Mouse (Mus musculus): Measurements from ENCODE around the gene Mphosph6. TPM values are rescaled to one million over a fixed set of nuclear protein-coding genes. Genes with fewer than 3 reads are reported as not detected.

Mphosph6 gene
- polyA plus RNA-seq, 1 experiment from 2014 or later = 61.4 TPM

GRCm38 (mm10) chr8:117778531-117779322 lies 23.0 kb downstream of the Mphosph6 start:
- WGBS = 67% methylated on average over 11 of the region's 11 CpGs
- Histone ChIP-seq H3K4me1 (ENCODE audit: control insufficient read depth, insufficient read depth, low read length) (no peaks in the 10 kb centered on the region), H3K27me3 (ENCODE audit: control insufficient read depth, insufficient read depth, low read length) (no peaks in the 10 kb centered on the region), H3K27ac (ENCODE audit: low read length) (no peak overlapping the region), H3K9ac (replicated peaks; ENCODE audit: low read depth, low read length) (no peak overlapping the region), H3K4me2 (replicated peaks; ENCODE audit: low read depth, low read length) (no peak overlapping the region), H3K9me3 (ENCODE audit: control insufficient read depth, low read depth, low read length) (no peaks in the 10 kb centered on the region), H3K36me3 (ENCODE audit: control insufficient read depth, insufficient read depth, low read length) (no peaks in the 10 kb centered on the region), H3K4me3 (ENCODE audit: low read depth, low read length) (no peak overlapping the region)
- ATAC-seq (ENCODE audit: insufficient number of reproducible peaks, insufficient read depth, low FRiP score, low read depth) = no peak

- Histone ChIP-seq H3K4me1 (ENCODE audit: control insufficient read depth, insufficient read depth, low read length) (no peaks in the 10 kb centered on the region), H3K9me3 (ENCODE audit: control insufficient read depth, low read depth, low read length) (no peaks in the 10 kb centered on the region), H3K4me3 (ENCODE audit: low read depth, low read length) (no peak overlapping the region), H3K4me2 (replicated peaks; ENCODE audit: low read depth, low read length) (no peak overlapping the region), H3K27ac (ENCODE audit: low read length) (no peak overlapping the region), H3K9ac (replicated peaks; ENCODE audit: low read depth, low read length) (no peak overlapping the region), H3K36me3 (ENCODE audit: control insufficient read depth, insufficient read depth, low read length) (no peaks in the 10 kb centered on the region), H3K27me3 (ENCODE audit: control insufficient read depth, insufficient read depth, low read length) (no peaks in the 10 kb centered on the region)
- no peak for ATAC-seq (ENCODE audit: insufficient number of reproducible peaks, insufficient read depth, low FRiP score, low read depth)
- WGBS = 79% methylated on average over 10 of the region's 10 CpGs
Measured at GRCm38 (mm10) chr8:117776075-117776474, 25.7 kb downstream of the Mphosph6 start.

- Histone ChIP-seq H3K9ac (replicated peaks; ENCODE audit: low read depth, low read length) (no peak overlapping the region), H3K27me3 (ENCODE audit: control insufficient read depth, insufficient read depth, low read length) (no peaks in the 10 kb centered on the region), H3K9me3 (ENCODE audit: control insufficient read depth, low read depth, low read length) (no peaks in the 10 kb centered on the region), H3K4me2 (replicated peaks; ENCODE audit: low read depth, low read length) (no peak overlapping the region), H3K36me3 (ENCODE audit: control insufficient read depth, insufficient read depth, low read length) (no peaks in the 10 kb centered on the region), H3K4me1 (ENCODE audit: control insufficient read depth, insufficient read depth, low read length) (no peaks in the 10 kb centered on the region), H3K27ac (ENCODE audit: low read length) (no peak overlapping the region), H3K4me3 (ENCODE audit: low read depth, low read length) (no peak overlapping the region)
- 39% methylated on average over 10 of the region's 10 CpGs for WGBS
- ATAC-seq (ENCODE audit: insufficient number of reproducible peaks, insufficient read depth, low FRiP score, low read depth) = no peak; the same call in 1 of the 2 replicates
Measured at GRCm38 (mm10) chr8:117775626-117776025, 26.1 kb downstream of the Mphosph6 start.

- no peak overlapping the region for H3K9ac ChIP-seq (replicated peaks; ENCODE audit: low read depth, low read length)
- no peaks in the 10 kb centered on the region for H3K9me3 ChIP-seq (ENCODE audit: control insufficient read depth, low read depth, low read length)
Measured at GRCm38 (mm10) chr8:117772597-117772996, 29.1 kb downstream of the Mphosph6 start.

GRCm38 (mm10) chr8:117772126-117772525 lies 29.6 kb downstream of the Mphosph6 start:
- H3K27ac ChIP-seq (ENCODE audit: low read length) = no peak overlapping the region
- H3K9ac ChIP-seq (replicated peaks; ENCODE audit: low read depth, low read length) = no peak overlapping the region
- 68% methylated on average over 2 of the region's 2 CpGs for WGBS
- no peaks in the 10 kb centered on the region for H3K9me3 ChIP-seq (ENCODE audit: control insufficient read depth, low read depth, low read length)
- H3K27me3 ChIP-seq (ENCODE audit: control insufficient read depth, insufficient read depth, low read length) = no peaks in the 10 kb centered on the region
- no peaks in the 10 kb centered on the region for H3K4me1 ChIP-seq (ENCODE audit: control insufficient read depth, insufficient read depth, low read length)
- no peak for ATAC-seq (ENCODE audit: insufficient number of reproducible peaks, insufficient read depth, low FRiP score, low read depth)
- no peak overlapping the region for H3K4me3 ChIP-seq (ENCODE audit: low read depth, low read length)
- no peak overlapping the region for H3K4me2 ChIP-seq (replicated peaks; ENCODE audit: low read depth, low read length)
- no peaks in the 10 kb centered on the region for H3K36me3 ChIP-seq (ENCODE audit: control insufficient read depth, insufficient read depth, low read length)

More at GRCm38 (mm10) chr8:117772597-117772996, 29.1 kb downstream of the Mphosph6 start:
- 0 out of 2 replicates have a peak, but pooled peaks have one; percentile 18 for ATAC-seq (ENCODE audit: insufficient number of reproducible peaks, insufficient read depth, low FRiP score, low read depth)
- Histone ChIP-seq H3K4me2 (replicated peaks; ENCODE audit: low read depth, low read length) (no peak overlapping the region), H3K4me1 (ENCODE audit: control insufficient read depth, insufficient read depth, low read length) (no peaks in the 10 kb centered on the region), H3K4me3 (ENCODE audit: low read depth, low read length) (no peak overlapping the region), H3K27ac (ENCODE audit: low read length) (no peak overlapping the region), H3K27me3 (ENCODE audit: control insufficient read depth, insufficient read depth, low read length) (no peaks in the 10 kb centered on the region), H3K36me3 (ENCODE audit: control insufficient read depth, insufficient read depth, low read length) (no peaks in the 10 kb centered on the region)
- 53% methylated on average over 2 of the region's 2 CpGs for WGBS

- Histone ChIP-seq H3K9ac (replicated peaks; ENCODE audit: low read depth, low read length) (no peak overlapping the region), H3K27ac (ENCODE audit: low read length) (no peak overlapping the region), H3K27me3 (ENCODE audit: control insufficient read depth, insufficient read depth, low read length) (no peaks in the 10 kb centered on the region), H3K36me3 (ENCODE audit: control insufficient read depth, insufficient read depth, low read length) (no peaks in the 10 kb centered on the region), H3K9me3 (ENCODE audit: control insufficient read depth, low read depth, low read length) (no peaks in the 10 kb centered on the region), H3K4me3 (ENCODE audit: low read depth, low read length) (no peak overlapping the region), H3K4me2 (replicated peaks; ENCODE audit: low read depth, low read length) (no peak overlapping the region), H3K4me1 (ENCODE audit: control insufficient read depth, insufficient read depth, low read length) (no peaks in the 10 kb centered on the region)
- ATAC-seq (ENCODE audit: insufficient number of reproducible peaks, insufficient read depth, low FRiP score, low read depth) = peak; percentile 57; the same call in 1 of the 2 replicates
- WGBS = 65% methylated on average over 9 of the region's 9 CpGs
Measured at GRCm38 (mm10) chr8:117771115-117771836, 30.5 kb downstream of the Mphosph6 start.

GRCm38 (mm10) chr8:117768971-117769370 lies 32.8 kb downstream of the Mphosph6 start:
- Histone ChIP-seq H3K9ac (replicated peaks; ENCODE audit: low read depth, low read length) (no peak overlapping the region), H3K9me3 (ENCODE audit: control insufficient read depth, low read depth, low read length) (no peaks in the 10 kb centered on the region), H3K4me2 (replicated peaks; ENCODE audit: low read depth, low read length) (no peak overlapping the region), H3K36me3 (ENCODE audit: control insufficient read depth, insufficient read depth, low read length) (no peaks in the 10 kb centered on the region), H3K27ac (ENCODE audit: low read length) (no peak overlapping the region), H3K4me1 (ENCODE audit: control insufficient read depth, insufficient read depth, low read length) (no peaks in the 10 kb centered on the region), H3K27me3 (ENCODE audit: control insufficient read depth, insufficient read depth, low read length) (no peaks in the 10 kb centered on the region), H3K4me3 (ENCODE audit: low read depth, low read length) (no peak overlapping the region)
- no peak for ATAC-seq (ENCODE audit: insufficient number of reproducible peaks, insufficient read depth, low FRiP score, low read depth)
- WGBS = 82% methylated on average over 6 of the region's 7 CpGs

- 47% methylated on average over 5 of the region's 5 CpGs for WGBS
Measured at GRCm38 (mm10) chr8:117765947-117766346, 35.8 kb downstream of the Mphosph6 start.

More at GRCm38 (mm10) chr8:117765947-117766346, 35.8 kb downstream of the Mphosph6 start:
- Histone ChIP-seq H3K9me3 (ENCODE audit: control insufficient read depth, low read depth, low read length) (0 out of 2 replicates have a peak, but pooled peaks cover 2% of the 10 kb centered on the region), H3K4me3 (ENCODE audit: low read depth, low read length) (no peak overlapping the region), H3K27me3 (ENCODE audit: control insufficient read depth, insufficient read depth, low read length) (no peaks in the 10 kb centered on the region), H3K36me3 (ENCODE audit: control insufficient read depth, insufficient read depth, low read length) (no peaks in the 10 kb centered on the region), H3K4me2 (replicated peaks; ENCODE audit: low read depth, low read length) (no peak overlapping the region), H3K4me1 (ENCODE audit: control insufficient read depth, insufficient read depth, low read length) (no peaks in the 10 kb centered on the region), H3K9ac (replicated peaks; ENCODE audit: low read depth, low read length) (no peak overlapping the region), H3K27ac (ENCODE audit: low read length) (no peak overlapping the region)
- no peak for ATAC-seq (ENCODE audit: insufficient number of reproducible peaks, insufficient read depth, low FRiP score, low read depth)

Measured in stomach, embryonic 14.5 days (tissue).